Mouse (Mus musculus) kidney, adult 2 months (tissue): ENCODE measurements around the gene Rnf115. TPM values are rescaled to one million over a fixed set of nuclear protein-coding genes. Genes with fewer than 3 reads are reported as not detected.

ENCODE experiments used
- DNase-seq: peaks from one replicate; pipeline ENCODE4 v3.0.0; 2021
- H3K27ac ChIP-seq: fragments of 200-500 bp; 2 replicates; pipeline ENCODE4 v1.5.1; 2012; ENCODE audit warnings: low read depth, low read length, control low read depth, inconsistent platforms; ENCODE audit not compliant: insufficient read depth
- H3K27me3 ChIP-seq: fragments of 200-500 bp; replicated peaks from 2 replicates; pipeline ENCODE4 v1.6.1; 2012; ENCODE audit warnings: mild to moderate bottlenecking, moderate library complexity, low read length, inconsistent platforms; ENCODE audit not compliant: control insufficient read depth, insufficient read depth
- H3K36me3 ChIP-seq: fragments of 200-500 bp; 2 replicates; pipeline ENCODE4 v1.6.1; 2012; ENCODE audit warnings: mild to moderate bottlenecking, moderate library complexity, low read length, inconsistent platforms; ENCODE audit not compliant: control insufficient read depth, insufficient read depth
- H3K4me1 ChIP-seq: fragments of 200-500 bp; 2 replicates; pipeline ENCODE4 v1.6.1; 2011; ENCODE audit warnings: low read length; ENCODE audit not compliant: control insufficient read depth, insufficient read depth
- H3K4me3 ChIP-seq: fragments of 200-500 bp; 2 replicates; pipeline ENCODE4 v1.5.1; 2011; ENCODE audit warnings: mild to moderate bottlenecking, low read depth, low read length, control low read depth; ENCODE audit not compliant: insufficient read depth
- CTCF ChIP-seq: fragments of 200-500 bp; conservative IDR thresholded peaks from 2 replicates; pipeline ENCODE4 v1.5.1; 2011; ENCODE audit warnings: low read depth, mild to moderate bottlenecking, control low read depth, low read length, moderate library complexity, mixed read lengths; ENCODE audit not compliant: insufficient read depth, insufficient read length
- POLR2A ChIP-seq: fragments of 200-500 bp; IDR thresholded peaks from one replicate; pipeline ENCODE4 v1.6.1; 2011; ENCODE audit warnings: low read depth, low read length, control low read depth
- WGBS: fragments of 180-500 bp; shearing (Covaris S2); methylation state at CpG from one replicate; pipeline ENCODE4 v1.1.7; 2018; 5-methylcytosine and 5-hydroxymethylcytosine counted together
- polyA plus RNA-seq: library from polyadenylated mRNA; depleted of rRNA; stranded (reverse); fragments of >200 nt; gene quantifications from 2 replicates; pipeline ENCODE4 v1.2.3, GENCODE M21; 2012

Gene Rnf115
- polyA plus RNA-seq, 1 experiment: 23.5 TPM

DNA sequence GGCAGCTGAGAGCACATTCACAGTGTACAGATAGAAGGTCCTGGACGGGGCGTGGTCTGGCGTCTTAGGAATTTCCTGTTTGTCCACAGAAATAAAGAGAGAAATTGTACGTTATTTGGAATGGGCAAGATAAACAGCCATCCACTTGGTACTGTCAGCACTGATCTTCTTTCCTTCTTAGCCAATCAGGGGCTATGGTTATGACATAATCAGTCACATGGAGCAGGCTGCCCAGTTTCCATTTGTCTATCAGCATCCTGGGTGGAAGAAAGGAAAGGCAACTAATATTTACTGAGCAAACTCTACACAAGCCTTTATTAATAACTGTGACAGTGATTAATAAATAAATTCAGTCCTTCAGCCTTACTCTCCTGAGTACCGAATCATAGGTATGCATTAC lies 13.2 kb upstream of the Rnf115 start:
- Histone ChIP-seq H3K4me1 (no peaks in the 10 kb centered on the region), H3K27ac (no peak overlapping the region), H3K36me3 (peaks cover 4% of the 10 kb centered on the region; the same call in 1 of the 2 replicates), H3K4me3 (no peak overlapping the region), H3K27me3 (no peaks in the 10 kb centered on the region)
- TF ChIP-seq CTCF (no peak), POLR2A (no peak)
- 82% methylated on average over 5 of the region's 5 CpGs for WGBS
- no peak for DNase-seq

- no peak overlapping the region for H3K4me3 ChIP-seq
- TF ChIP-seq CTCF (no peak), POLR2A (no peak)
- no peaks in the 10 kb centered on the region for H3K4me1 ChIP-seq
- no peaks in the 10 kb centered on the region for H3K27me3 ChIP-seq
- 52% methylated on average over 2 of the region's 2 CpGs for WGBS
- H3K27ac ChIP-seq: no peak overlapping the region
- peaks cover 2% of the 10 kb centered on the region; the same call in 1 of the 2 replicates for H3K36me3 ChIP-seq
- no peak for DNase-seq
These were observed 11.6 kb upstream of the Rnf115 start for GRCm38 (mm10) chr3:96715854-96716253.

DNA sequence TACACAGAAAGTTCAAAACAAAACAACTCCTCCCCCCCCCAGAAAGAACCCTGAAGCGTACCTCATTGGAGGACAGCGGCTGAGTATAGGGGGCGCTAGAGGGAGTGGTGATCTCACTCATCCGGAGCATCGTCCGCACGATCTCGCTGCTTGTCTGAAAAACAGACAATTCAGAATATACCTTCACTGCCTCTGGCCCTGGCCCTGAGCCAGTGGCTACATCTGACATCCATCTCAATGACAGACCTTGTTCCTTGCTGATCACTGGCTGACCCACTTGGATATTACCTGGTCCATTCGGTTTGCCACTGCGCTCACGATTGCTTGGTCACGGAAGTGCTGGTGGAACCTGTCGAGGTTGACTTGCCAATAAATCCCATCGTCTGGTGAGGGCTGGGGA lies 8.3 kb upstream of the Rnf115 start:
- no peaks in the 10 kb centered on the region for H3K36me3 ChIP-seq
- DNase-seq: peak; percentile 35
- TF ChIP-seq CTCF: peak; percentile 44
- TF ChIP-seq POLR2A: no peak

DNA sequence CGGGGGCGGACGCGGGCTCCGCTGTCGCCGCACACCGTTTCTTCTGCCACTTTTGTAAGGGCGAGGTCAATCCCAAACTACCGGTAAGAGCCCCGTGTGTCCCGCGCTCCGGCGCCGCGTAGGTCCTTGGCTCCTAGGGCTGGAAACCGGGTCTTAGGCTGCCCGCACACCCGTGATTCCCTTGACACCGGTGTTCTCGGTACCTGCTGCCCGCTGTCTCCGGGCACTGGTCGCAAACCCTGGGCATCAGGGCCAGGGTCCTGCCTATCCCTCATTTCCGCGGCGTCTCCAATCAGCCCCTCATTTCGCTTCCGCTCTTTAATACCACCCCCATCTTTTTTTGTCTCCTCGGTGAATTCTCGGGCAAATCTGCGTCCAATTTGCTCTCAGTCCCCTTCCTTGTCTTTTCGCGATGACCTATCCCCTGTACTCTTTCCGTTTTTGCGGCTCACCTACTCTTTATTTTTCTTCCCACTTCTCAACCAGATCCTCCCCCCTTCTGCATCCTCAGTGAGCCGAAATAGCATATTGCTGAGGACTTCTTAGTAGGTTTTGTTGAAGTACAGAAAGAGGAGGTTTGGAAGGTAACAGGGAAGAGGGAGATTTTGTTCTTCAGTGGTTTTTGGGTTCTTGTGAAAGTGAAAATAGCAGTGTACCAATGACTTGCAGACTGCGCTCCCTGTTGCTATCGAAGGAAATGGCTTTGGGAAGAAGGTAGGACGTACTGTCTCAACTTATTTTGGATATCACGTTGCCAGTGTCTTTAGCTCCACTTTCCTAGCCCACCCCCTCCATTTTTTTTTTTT lies 567 bp downstream of the Rnf115 start:
- Histone ChIP-seq H3K36me3 (no peaks in the 10 kb centered on the region; the same call in 1 of the 2 replicates), H3K27me3 (no peaks in the 10 kb centered on the region), H3K27ac (peak overlapping the region; percentile 91), H3K4me3 (peak overlapping the region; percentile 92), H3K4me1 (peaks cover 23% of the 10 kb centered on the region)
- TF ChIP-seq CTCF: no peak
- TF ChIP-seq POLR2A: no peak
- peak; percentile 34 for DNase-seq
- WGBS: under 1% methylated on average over 42 of the region's 42 CpGs

More for the DNA sequence above, 8.3 kb upstream of the Rnf115 start:
- no peaks in the 10 kb centered on the region for H3K27me3 ChIP-seq
- WGBS: 50% methylated on average over 14 of the region's 14 CpGs
- no peak overlapping the region for H3K27ac ChIP-seq
- no peaks in the 10 kb centered on the region for H3K4me1 ChIP-seq
- H3K4me3 ChIP-seq: no peak overlapping the region

DNA sequence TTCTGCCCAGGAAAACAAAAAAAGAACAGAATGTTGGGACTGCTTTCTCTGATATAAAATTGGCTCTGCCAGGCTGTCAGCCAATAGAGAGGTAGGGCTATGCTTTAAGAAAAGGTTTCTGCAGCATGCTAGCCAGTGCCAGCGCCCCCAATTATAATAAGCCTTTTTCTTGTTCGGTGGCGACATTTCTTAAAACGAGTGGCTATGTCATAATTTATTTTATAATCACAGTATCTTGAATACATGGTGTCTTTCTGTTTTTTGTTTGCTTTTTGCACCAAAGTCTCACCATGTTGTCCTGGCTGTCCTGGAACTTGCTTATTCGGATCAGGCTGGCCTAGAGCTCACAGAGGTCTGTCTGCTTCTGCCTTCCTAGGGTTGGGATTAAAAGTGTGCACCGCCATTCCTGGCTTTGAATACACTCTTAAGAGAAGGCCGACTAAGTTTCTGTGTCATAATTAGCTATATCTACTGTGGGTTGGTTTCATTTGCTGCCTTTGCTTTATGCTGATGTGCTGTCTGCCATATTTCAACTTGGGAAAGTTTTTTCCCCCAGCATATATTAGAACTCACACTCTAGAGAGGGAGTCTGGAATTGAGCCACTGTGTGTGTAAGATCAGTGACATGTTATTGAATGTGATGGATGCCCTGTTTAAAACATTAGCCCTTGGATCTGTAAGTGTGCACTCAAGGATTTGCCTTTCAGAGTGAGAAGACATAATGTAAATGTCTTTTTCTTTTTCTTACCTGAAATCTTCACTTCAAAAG lies 1.4 kb downstream of the Rnf115 start:
- DNase-seq: no peak
- no peak for TF ChIP-seq CTCF
- TF ChIP-seq POLR2A: no peak
- peak overlapping the region; percentile 92 for H3K4me3 ChIP-seq
- H3K4me1 ChIP-seq: peaks cover 23% of the 10 kb centered on the region
- no peaks in the 10 kb centered on the region for H3K27me3 ChIP-seq
- H3K27ac ChIP-seq: peak overlapping the region; percentile 91
- H3K36me3 ChIP-seq: no peaks in the 10 kb centered on the region; the same call in 1 of the 2 replicates
- WGBS: 37% methylated on average over 7 of the region's 7 CpGs

DNA sequence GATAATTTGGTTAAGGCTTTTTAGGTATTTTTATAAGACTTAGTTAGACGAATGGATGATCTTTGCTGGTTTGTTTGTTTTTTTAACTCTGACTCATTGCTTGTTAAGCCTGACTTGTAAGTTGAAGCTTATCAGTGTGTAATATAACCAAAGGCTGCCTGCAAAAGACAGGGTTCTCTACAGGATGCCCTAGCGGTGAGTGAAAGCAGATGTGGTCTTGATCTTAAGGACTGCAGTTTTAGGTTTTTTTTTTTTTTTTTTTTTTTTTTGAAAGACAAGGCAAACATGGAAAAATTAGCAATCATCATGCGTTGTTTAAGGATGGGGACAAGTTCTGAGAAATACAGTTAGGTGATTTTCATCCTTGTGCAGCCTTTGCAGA lies 1.9 kb downstream of the Rnf115 start:
- 54% methylated on average over 3 of the region's 3 CpGs for WGBS

GRCm38 (mm10) chr3:96730785-96731184 lies 3.3 kb downstream of the Rnf115 start:
- WGBS: 61% methylated on average over 5 of the region's 5 CpGs
- H3K27ac ChIP-seq: no peak overlapping the region
- H3K27me3 ChIP-seq: no peaks in the 10 kb centered on the region
- TF ChIP-seq CTCF: no peak
- no peak for TF ChIP-seq POLR2A
- no peak overlapping the region for H3K4me3 ChIP-seq
- peaks cover 23% of the 10 kb centered on the region for H3K4me1 ChIP-seq
- no peaks in the 10 kb centered on the region; the same call in 1 of the 2 replicates for H3K36me3 ChIP-seq
- DNase-seq: no peak

More for the DNA sequence above, 1.9 kb downstream of the Rnf115 start:
- no peak overlapping the region for H3K27ac ChIP-seq
- DNase-seq: no peak
- H3K4me1 ChIP-seq: peaks cover 23% of the 10 kb centered on the region
- no peaks in the 10 kb centered on the region; the same call in 1 of the 2 replicates for H3K36me3 ChIP-seq
- H3K4me3 ChIP-seq: no peak overlapping the region
- H3K27me3 ChIP-seq: no peaks in the 10 kb centered on the region
- TF ChIP-seq CTCF (no peak), POLR2A (no peak)
